Mouse (Mus musculus) retina, postnatal 7 days (tissue): ENCODE data around the gene Khdc1b.
"Not testable (repeated sequence)": the region's sequence is repeated elsewhere in the genome, so short reads cannot be mapped to it uniquely, and the experiment has no call there.

Experiments
- DNase-seq: peaks from one replicate; pipeline ENCODE4 v3.0.0-alpha.2; 2012; ENCODE audit warnings: low read depth, low spot score

Khdc1b gene

GRCm38 (mm10) chr1:21383256-21383655 is at the start of gene Khdc1b:
Gene Khdc1b (plus strand): TSS chr1:21383556.
- DNase-seq: no peak

GRCm38 (mm10) chr1:21335836-21336235 is 47.5 kb upstream of the Khdc1b start:
- no peak for DNase-seq

GRCm38 (mm10) chr1:21340745-21341144 is 42.6 kb upstream of the Khdc1b start:
- DNase-seq: no peak

GRCm38 (mm10) chr1:21344253-21344652 is 39.1 kb upstream of the Khdc1b start:
- DNase-seq: peak; percentile 34

- DNase-seq: not testable (repeated sequence)
Measured at GRCm38 (mm10) chr1:21344752-21345151, 38.6 kb upstream of the Khdc1b start.

GRCm38 (mm10) chr1:21349341-21349740 is 34.0 kb upstream of the Khdc1b start, which contains the start of gene Khdc1a:
Gene Khdc1a (plus strand): TSS chr1:21349641.
- no peak for DNase-seq

GRCm38 (mm10) chr1:21368031-21368430 is 15.3 kb upstream of the Khdc1b start, which contains the start of gene Khdc1c:
Gene Khdc1c (plus strand): TSS chr1:21368331.
- DNase-seq: not testable (repeated sequence)

GRCm38 (mm10) chr1:21391138-21391671 is 7.8 kb downstream of the Khdc1b start:
- no peak for DNase-seq

GRCm38 (mm10) chr1:21402804-21403203 is 19.4 kb downstream of the Khdc1b start:
- DNase-seq: no peak

GRCm38 (mm10) chr1:21407266-21407665 is 23.9 kb downstream of the Khdc1b start:
- DNase-seq: no peak

GRCm38 (mm10) chr1:21411331-21412196 is 28.2 kb downstream of the Khdc1b start:
- peak; percentile 60 for DNase-seq

GRCm38 (mm10) chr1:21412197-21412555 is 28.8 kb downstream of the Khdc1b start:
- no peak for DNase-seq

GRCm38 (mm10) chr1:21419370-21419769 is 36.0 kb downstream of the Khdc1b start:
- no peak for DNase-seq

GRCm38 (mm10) chr1:21425654-21426053 is 42.3 kb downstream of the Khdc1b start:
- DNase-seq: no peak

GRCm38 (mm10) chr1:21428079-21428478 is 44.7 kb downstream of the Khdc1b start:
- DNase-seq: no peak

- no peak for DNase-seq
Measured at GRCm38 (mm10) chr1:21431666-21432065, 48.3 kb downstream of the Khdc1b start.

GRCm38 (mm10) chr1:21434853-21435252 is 51.5 kb downstream of the Khdc1b start:
- no peak for DNase-seq
